Mouse (Mus musculus) G1E (cell line): ENCODE measurements around the gene Cytip.

Experiments used
- CTCF ChIP-seq: IDR thresholded peaks from 2 replicates; pipeline ENCODE4 v1.5.1; 2012; ENCODE audit warnings: low read depth, low read length, inconsistent platforms, mixed read lengths
- GATA1 ChIP-seq: IDR thresholded peaks from 2 replicates; pipeline ENCODE4 v1.6.1; 2012; ENCODE audit warnings: borderline replicate concordance, low read length, inconsistent platforms, mixed read lengths
- POLR2AphosphoS5 ChIP-seq: IDR thresholded peaks from 2 replicates; pipeline ENCODE4 v1.6.1; 2012; ENCODE audit warnings: low read depth, low read length, inconsistent platforms; ENCODE audit not compliant: insufficient replicate concordance

DNA sequence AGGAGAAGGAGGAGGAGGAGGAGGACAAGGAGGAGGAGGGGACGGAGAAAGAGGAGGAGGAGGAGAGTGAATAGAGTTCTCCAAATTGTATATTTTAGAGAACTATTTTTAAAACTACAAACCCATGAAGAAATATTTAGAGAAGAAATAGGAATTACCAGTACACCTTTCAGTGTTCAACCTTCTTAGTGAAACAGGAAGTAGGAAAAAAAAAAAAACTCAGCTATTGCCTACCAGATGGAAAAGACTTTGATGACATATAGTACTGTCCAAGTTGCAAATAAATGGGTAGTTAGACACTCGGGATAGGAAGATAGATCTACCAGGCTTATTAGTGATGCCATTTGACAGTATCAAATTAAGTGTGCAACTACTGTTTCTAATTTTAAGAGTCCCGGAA, 27.7 kb downstream of the Cytip start:
- TF ChIP-seq CTCF (no peak), POLR2AphosphoS5 (no peak), GATA1 (no peak)
